Mouse (Mus musculus) layer of hippocampus, postnatal 36 days (tissue): ENCODE data around the gene Gpat2. TPM values are rescaled to one million over a fixed set of nuclear protein-coding genes. Genes with fewer than 3 reads are reported as not detected.

Experiments
- DNase-seq, 2 experiments: peaks; one replicate each; pipeline ENCODE4 v3.0.0; 2022
- total RNA-seq, 2 experiments: library from RNA; stranded (reverse); gene quantifications; 2 replicates each; pipeline ENCODE4 v1.2.3; 2021

Gene Gpat2
- total RNA-seq, 2 experiments from 2014 or later = 0.20 TPM; not detected in 1

GRCm38 (mm10) chr2:127444055-127444789 lies 19.2 kb downstream of the Gpat2 start, which contains the start of gene Fahd2a:
Gene Fahd2a, minus strand, starts transcription at chr2:127444565.
- DNase-seq = peak; percentile 87 to 89

GRCm38 (mm10) chr2:127446847-127447246 lies 21.8 kb downstream of the Gpat2 start:
- no peak for DNase-seq

- no peak for DNase-seq
These were observed 24.7 kb downstream of the Gpat2 start for GRCm38 (mm10) chr2:127449691-127450090.

GRCm38 (mm10) chr2:127451748-127452147 lies 26.7 kb downstream of the Gpat2 start:
- no peak for DNase-seq

- DNase-seq = no peak
These were observed 28.1 kb downstream of the Gpat2 start for GRCm38 (mm10) chr2:127453141-127453540.

GRCm38 (mm10) chr2:127453764-127454163 lies 28.8 kb downstream of the Gpat2 start:
- DNase-seq = peak; percentile 58 to 63

- no peak for DNase-seq
These were observed 34.3 kb downstream of the Gpat2 start for GRCm38 (mm10) chr2:127459341-127459740.

- DNase-seq = no peak
These were observed 36.4 kb downstream of the Gpat2 start for GRCm38 (mm10) chr2:127461351-127461750.

GRCm38 (mm10) chr2:127462314-127462713 lies 37.3 kb downstream of the Gpat2 start:
- DNase-seq = peak; percentile 47 to 60

GRCm38 (mm10) chr2:127470183-127470582 lies 45.2 kb downstream of the Gpat2 start:
- DNase-seq = no peak

- DNase-seq = no peak
These were observed 45.7 kb downstream of the Gpat2 start for GRCm38 (mm10) chr2:127470661-127471060.

- DNase-seq = no peak
These were observed 46.3 kb downstream of the Gpat2 start for GRCm38 (mm10) chr2:127471281-127471680.

GRCm38 (mm10) chr2:127472279-127472678 lies 47.3 kb downstream of the Gpat2 start:
- DNase-seq = no peak

- DNase-seq = no peak
These were observed 54.2 kb downstream of the Gpat2 start for GRCm38 (mm10) chr2:127479210-127479609.

- no peak for DNase-seq
These were observed 54.8 kb downstream of the Gpat2 start for GRCm38 (mm10) chr2:127479763-127480162.

GRCm38 (mm10) chr2:127481841-127482532 lies 57.0 kb downstream of the Gpat2 start:
- DNase-seq = no peak

- DNase-seq = peak in 1 of 2 experiments; percentile 50
These were observed 57.5 kb downstream of the Gpat2 start for GRCm38 (mm10) chr2:127482533-127482911.

- no peak for DNase-seq
These were observed 58.0 kb downstream of the Gpat2 start for GRCm38 (mm10) chr2:127483001-127483400.

- no peak for DNase-seq
These were observed 59.6 kb downstream of the Gpat2 start for GRCm38 (mm10) chr2:127484476-127485170.
